Mouse (Mus musculus): ENCODE measurements around the gene Mbnl1. TPM values are rescaled to one million over a fixed set of nuclear protein-coding genes. Genes with fewer than 3 reads are reported as not detected.
"Not testable (repeated sequence)": the region's sequence is repeated elsewhere in the genome, so short reads cannot be mapped to it uniquely, and the experiment has no call there.

Gene Mbnl1
- total RNA-seq, 2 experiments from 2014 or later = 135 to 150 TPM

DNA sequence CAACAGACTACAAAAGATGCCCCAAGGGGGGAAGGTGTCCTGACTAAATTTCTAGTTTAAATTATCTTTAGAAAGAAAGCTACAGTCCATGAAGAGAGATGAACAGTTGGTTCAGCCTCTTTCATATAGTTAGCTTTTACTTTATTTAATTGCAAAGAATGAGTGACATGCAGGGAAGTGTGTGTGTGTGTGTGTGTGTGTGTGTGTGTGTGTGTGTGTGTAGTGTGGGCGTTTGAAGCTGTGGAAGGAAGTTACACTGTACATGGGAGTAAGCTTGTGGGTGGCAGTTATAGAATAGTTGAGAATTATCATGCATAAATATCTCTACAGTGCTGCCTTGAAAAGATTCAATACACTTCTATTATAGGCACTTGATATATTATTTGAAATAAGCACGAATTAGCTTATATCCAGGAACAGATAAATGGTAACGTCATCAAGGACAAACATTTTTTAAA lies 14.1 kb downstream of the Mbnl1 start:
- intact Hi-C loops (cut with DNase I) = no loop called here

DNA sequence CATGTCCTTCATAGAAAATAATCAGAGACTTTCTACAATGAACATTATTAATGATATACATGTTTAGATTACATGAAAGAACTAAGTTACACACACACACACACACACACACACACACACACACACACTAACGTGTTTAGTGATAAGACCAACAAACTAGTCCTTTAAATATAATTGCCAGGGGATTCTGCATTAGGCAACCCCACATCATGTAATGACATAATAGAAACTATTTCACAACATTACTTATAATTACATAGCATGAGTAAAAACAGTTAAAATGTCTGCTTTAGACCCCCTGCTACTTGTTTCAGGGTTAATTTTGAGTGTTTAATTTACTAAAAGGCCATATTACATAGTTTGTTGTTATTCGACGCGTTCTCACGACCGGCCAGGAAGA lies 16.9 kb downstream of the Mbnl1 start:
- intact Hi-C loops (cut with DNase I) = no loop called here
- no peak for DNase-seq (ENCODE audit: low spot score in 2 of 2)

More for the DNA sequence above, 14.1 kb downstream of the Mbnl1 start:
- DNase-seq (ENCODE audit: low spot score in 2 of 2) = no peak

DNA sequence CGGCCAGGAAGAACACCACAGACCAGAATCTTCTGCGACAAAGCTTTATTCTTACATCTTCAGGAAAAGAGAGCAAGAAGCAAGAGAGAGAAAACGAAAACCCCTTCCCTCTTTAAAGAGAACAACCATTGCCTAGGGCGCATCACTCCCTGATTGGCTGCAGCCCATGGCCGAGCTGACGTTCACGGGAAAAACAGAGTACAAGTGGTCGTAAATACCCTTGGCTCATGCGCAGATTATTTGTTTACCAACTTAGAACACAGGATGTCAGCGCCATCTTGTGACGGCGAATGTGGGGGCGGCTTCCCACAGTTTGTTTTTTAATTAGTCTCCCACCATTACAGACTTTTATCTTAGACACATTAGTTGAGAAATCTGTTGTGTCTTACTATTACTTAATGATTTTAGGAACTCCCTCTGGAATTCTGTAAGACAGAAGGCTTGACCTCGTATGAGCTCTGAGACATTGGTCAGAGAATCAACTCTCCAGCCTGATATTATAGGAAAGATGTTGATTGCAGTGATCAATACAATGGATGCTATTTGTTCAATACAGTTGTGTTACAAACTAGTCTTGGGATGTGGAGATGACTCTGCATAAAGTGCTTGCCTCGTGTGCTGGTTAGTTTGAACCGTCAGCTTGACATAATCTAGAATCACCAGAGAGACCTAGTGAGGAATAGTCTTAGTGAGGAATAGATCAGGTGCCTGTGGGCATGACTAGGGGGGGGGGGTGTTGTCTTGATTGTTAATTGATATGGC lies 22.3 kb downstream of the Mbnl1 start:
- DNase-seq (ENCODE audit: low spot score in 2 of 2); intact Hi-C loops (cut with DNase I): not testable (repeated sequence)

DNA sequence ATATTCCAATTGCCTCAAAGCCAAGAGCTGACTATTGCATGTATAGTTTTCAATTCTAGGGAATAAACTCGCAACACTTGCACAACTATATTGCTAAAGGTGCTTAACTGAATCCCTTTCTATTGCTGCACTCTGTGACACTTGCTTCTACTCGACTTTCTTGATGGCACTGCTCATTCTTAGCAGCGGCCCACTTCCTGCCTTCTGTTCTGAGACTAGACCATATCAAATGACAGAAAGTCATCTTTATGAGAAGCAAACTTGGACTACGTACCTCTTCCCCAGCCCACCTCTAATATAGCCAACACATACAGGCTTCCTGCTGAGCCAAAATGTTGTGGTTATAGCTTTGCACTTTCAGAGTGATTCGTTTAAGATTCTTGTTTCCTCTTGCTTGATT lies 23.6 kb downstream of the Mbnl1 start:
- intact Hi-C loops (cut with DNase I) = no loop called here
- no peak for DNase-seq (ENCODE audit: low spot score in 2 of 2)

DNA sequence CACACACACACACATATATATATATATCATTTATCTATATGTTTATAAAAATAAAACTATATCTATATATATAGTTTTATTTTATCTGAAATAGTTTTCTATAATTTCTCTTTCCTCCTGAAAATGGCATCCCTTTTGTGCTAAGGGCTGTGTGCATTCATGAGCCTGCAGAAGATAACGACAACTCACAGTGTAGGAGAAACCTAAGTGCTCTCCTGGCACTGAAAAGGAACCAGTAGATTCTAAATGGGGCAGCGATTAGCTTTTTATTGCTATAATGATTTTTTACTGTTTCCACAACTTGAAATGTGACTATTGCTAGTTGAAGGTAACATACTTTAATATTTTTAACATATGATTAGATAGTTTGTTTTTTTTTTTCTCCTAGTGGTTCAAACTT lies 25.5 kb downstream of the Mbnl1 start:
- no peak for DNase-seq (ENCODE audit: low spot score in 2 of 2)
- intact Hi-C loops (cut with DNase I) = no loop called here

DNA sequence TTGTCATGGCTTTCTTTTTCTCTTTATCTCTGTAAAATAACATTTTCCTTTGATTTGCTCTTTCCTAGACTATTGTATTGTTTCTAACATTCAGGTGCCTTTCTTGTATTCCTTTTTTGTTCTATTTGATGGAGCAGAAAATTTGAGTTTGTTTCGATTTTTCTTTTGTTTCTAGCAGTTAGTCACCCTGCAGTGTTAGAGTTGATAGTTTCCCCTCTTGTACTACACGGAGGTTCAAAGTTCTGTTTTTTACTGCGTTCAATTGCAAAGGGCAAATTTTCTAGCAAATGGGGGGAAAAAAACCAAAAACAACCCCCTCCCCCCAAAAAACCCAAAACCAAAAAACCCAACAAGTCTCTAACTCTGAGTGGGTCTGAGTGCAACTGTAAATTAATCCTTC lies 26.0 kb downstream of the Mbnl1 start:
- intact Hi-C loops (cut with DNase I) = no loop called here

DNA sequence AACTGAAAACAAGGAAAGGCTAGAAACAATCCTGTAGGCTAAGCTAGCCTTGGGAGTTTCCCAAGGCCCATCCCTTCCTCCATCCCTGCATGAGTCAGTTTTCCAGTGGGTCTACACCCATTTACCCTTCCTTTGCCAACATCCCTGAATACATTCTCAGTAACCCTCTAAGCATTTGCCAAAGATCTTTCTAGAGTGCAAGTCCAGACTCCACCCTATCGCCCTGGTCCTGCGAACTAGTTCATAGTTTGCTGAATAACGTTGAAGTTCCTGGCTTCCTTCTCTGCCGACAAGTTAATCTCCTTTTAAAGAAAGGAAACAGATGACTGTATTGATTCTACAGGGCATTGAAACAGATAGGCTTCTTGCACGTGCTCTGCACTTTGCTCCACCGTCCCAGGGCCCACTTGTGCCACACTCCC lies 26.5 kb downstream of the Mbnl1 start:
- intact Hi-C loops (cut with DNase I) = no loop called here
- DNase-seq (ENCODE audit: low spot score in 2 of 2) = no peak

More for the DNA sequence above, 26.0 kb downstream of the Mbnl1 start:
- DNase-seq (ENCODE audit: low spot score in 2 of 2) = no peak

DNA sequence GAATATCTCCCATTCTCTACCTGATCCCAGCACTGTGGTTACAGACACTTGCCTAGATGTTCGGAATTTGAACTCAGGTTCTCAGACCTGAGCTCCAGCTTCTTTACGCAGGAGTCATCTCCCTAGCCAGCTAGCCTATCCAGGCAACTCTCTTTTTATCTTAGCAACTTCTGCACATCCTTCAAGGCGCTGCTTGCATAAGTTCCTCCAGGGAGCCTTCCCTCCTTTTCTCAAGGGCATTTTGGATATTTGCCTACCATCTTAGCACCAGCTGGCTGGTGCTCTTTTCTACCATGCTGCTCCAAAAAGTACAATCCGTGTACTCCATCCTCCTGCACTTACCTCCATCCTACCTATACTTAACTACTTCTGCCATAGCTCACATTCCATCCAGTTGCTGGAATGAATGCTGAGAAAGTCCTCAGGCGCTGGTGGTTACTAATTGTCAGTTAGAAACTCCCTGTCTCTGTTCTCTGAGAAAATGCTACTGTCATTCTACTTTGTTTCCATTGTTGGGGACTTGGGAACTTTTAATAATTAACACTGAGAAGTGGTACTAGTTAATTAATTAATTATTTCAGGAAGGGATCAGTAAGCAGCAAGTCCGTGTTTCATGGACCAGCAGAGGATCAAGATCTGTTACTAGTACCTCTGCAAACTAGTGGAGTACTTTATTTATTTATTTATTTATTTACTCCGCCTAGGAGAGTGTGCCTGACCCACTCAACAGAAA lies 27.3 kb downstream of the Mbnl1 start:
- DNase-seq (ENCODE audit: low spot score in 2 of 2) = no peak
- intact Hi-C loops (cut with DNase I) = loop anchor here (5.0 kb wide), 2 partner anchors 77 to 102 kb away; no protein-coding TSS in a partner anchor

DNA sequence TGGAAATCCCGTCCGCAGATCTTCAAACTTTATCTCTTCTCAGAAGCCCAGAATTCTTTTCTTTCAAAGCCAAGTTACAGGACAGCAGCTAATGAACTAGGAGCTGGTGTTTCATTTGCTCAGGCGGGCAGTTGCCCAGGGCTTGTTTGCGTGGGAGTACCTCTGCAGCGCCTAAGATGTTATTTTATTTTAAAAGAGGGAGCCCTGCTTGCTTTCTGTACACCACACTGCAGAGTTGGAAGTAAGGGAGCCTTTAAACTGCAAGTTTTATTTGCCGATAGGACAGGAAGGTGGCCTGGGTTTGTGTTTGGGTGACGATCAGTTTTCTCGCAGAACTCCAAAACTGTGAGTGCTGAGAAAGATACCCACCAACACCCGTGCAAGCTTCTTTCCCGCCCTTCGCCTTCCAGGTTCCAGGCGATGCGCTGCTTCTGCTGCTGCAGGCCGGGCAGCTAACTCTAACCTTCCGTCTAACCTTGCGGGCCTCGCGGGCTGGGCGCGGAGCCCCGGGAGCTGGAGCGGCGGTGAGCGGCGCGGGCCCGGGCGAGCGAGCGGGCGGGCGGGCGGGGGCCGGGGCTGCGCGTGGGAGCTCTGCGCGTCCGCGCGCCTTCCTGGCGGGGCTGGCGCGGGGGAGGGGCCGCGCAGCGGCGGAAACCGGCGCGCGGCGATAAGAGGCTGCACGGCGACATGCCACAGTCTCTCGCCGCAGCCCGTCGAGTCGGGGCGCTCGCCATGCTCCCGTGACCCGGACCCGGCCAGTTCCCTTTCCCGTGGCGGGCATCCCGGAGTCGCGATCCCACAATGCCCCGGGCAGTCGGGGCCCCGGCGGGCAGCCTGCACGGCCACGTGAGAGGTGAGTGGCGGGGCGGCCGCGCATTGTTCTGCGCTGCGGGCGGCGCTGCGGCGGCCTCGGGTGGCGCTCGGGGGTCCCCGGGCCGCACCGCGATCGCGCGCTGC lies 28.2 kb downstream of the Mbnl1 start:
- intact Hi-C loops (cut with DNase I) = loop anchor here (5.0 kb wide), 2 partner anchors 76 to 101 kb away; no protein-coding TSS in a partner anchor
- DNase-seq (ENCODE audit: low spot score in 2 of 2) = peak; percentile 72 to 79

DNA sequence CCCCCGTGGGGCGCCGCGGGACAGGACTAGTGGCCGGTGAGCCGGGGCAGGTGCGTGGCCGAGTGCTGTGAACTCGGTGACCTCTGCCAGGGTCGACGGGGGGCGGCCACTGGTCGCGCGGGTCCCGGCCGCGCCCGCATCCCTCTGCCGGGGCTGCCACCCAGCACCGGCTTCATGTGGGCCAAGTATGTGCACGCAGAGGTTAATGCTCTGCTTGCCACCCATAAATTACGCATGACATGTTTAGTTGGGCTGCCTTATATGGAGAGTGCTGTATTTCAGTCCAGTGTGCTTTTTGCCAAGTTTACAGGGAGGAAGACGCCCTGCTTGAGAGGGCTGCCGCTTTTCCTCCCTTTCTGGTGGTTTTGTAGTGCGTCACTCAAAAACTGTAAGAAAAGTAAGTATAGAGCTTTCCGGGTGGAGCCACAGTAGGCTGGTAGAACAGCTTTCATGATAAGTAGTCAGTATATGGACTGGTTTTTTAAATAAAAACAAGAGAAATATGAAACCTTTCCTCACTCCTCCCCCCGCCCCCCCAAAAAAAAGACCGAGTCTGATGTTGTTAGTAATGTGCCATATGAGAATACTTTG lies 29.0 kb downstream of the Mbnl1 start:
- peak in 1 of 2 experiments; percentile 70 for DNase-seq (ENCODE audit: low spot score in 2 of 2)
- intact Hi-C loops (cut with DNase I) = loop anchor here (5.0 kb wide), 2 partner anchors 76 to 101 kb away; no protein-coding TSS in a partner anchor

DNA sequence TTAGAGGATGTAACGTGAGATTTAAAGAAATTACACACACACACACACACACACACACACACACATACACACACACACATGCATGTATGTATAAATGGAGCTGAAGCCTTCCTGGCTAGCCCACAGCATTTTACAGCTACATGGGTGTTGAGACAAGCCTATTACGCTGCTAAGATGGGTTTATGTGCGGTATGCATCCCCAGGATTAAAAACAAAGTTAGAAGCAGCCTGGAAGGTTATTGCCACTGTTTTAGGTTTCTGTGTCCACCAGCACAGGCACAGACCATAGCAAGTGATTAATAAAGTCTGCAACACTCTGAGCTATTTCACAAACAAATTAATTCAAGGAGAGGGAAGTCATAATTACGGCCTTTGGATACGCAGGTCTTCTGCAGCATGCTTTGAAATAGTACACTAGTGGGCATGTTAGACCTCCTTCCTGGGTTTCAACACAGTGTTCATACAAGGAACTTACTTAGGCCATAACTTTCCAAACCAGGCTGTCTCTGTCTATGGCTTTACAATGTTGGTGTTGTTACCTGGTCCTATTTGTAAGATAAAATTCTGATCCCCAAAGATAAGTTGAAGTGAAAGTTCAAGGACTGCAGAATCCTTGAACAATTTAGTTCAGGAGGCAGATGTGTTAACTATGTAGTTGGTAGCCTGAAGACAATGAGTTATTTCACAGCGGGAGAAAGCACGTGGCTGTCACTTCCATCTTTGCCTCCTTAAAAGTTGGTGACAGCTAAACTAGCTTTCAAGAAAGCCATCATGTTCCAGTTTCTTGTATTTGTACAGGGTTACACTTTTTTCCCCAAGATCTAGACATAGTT lies 29.7 kb downstream of the Mbnl1 start:
- no peak for DNase-seq (ENCODE audit: low spot score in 2 of 2)
- intact Hi-C loops (cut with DNase I) = loop anchor here (5.0 kb wide), 2 partner anchors 75 to 100 kb away; no protein-coding TSS in a partner anchor

DNA sequence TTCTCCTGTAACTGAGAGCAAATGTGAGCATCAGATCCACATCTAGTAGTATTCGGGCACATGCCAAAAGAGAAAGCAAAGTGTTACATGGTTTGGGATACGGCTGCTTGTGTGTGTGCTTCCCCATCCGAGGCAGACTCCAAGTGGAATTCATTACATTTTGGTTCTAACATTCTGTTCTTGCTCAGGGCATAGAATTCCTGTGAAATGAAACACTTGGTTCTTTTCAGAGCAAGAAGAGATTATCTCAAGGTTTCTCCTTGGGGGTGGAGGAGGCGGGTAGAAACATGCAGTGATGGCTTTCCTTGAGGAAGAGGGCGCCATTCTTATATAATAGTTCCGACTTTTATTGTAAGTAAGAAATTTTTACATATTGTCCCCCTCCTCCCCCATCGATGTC lies 30.6 kb downstream of the Mbnl1 start:
- peak; percentile 42 to 67 for DNase-seq (ENCODE audit: low spot score in 2 of 2)
- intact Hi-C loops (cut with DNase I) = loop anchor here (5.0 kb wide), 2 partner anchors 74 to 99 kb away; no protein-coding TSS in a partner anchor

DNA sequence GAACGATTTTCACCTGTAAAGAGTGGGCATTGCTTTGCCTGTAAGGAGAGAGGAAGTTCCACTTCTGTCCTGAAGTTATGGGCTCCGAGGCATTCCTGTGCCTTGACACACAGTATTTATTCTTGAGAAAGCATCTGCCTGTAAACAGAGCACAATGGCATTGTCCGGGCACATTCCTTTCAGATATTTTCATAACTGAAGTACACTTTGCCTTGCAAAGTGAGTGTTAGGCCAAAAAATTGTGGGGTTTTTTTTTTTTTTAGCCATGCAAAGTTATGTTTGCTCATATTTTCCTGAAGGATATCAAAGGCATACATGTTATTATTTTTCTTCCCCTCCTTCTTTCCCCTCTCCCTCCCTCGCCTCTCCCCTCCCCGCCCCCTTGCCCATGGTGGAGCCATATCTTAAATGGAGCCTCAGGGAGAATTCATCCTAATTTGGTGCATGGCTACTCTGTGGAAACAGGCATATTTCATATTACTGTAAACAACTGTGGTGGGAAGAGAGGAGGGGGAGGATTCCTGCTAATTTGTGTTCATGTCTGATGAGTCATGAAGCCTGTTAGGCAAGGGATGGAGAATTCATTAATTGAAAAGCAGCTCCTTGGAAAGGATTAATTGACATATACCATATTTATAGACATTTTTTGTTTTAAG lies 32.3 kb downstream of the Mbnl1 start:
- no peak for DNase-seq (ENCODE audit: low spot score in 2 of 2)
- intact Hi-C loops (cut with DNase I) = loop anchor here (5.0 kb wide), 2 partner anchors 72 to 97 kb away; no protein-coding TSS in a partner anchor

DNA sequence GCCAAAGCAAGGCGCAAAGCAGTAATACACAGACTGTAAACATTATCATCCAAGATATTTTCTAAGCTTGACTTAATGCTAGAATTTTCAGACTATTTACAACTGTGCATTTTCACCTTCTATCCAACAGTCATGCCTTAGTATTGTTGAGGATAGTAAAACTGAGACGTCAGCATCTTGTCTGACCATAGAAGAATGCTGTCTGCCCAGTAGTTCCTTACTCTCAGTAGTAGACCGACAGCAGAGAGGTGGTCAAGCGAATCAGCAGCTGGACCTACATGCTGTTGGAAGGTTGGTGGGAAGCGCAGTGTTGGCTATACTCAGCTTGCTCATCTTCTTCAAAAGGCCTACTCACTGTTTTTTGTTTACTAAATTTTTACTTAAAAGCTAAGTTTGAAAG lies 34.2 kb downstream of the Mbnl1 start:
- intact Hi-C loops (cut with DNase I) = no loop called here
- no peak for DNase-seq (ENCODE audit: low spot score in 2 of 2)

DNA sequence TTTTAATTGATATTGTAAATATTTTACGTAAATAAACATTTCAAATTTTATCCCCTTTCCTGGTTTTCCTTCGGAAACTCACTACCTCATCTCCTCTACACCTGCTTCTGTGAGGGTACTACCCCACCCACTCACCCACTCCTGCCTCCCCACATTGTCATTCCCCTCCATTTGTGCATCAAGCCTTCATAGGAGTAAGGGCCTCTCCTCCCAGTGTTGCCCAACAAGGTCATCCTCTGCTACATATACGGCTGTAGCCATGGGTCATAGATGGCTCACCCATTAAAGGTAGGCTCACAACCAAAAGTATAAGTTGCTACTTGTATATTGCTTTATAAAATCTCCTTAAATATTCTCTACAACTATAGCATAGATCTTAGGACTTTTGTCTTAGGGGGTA lies 34.9 kb downstream of the Mbnl1 start:
- DNase-seq (ENCODE audit: low spot score in 2 of 2) = no peak
- intact Hi-C loops (cut with DNase I) = no loop called here

DNA sequence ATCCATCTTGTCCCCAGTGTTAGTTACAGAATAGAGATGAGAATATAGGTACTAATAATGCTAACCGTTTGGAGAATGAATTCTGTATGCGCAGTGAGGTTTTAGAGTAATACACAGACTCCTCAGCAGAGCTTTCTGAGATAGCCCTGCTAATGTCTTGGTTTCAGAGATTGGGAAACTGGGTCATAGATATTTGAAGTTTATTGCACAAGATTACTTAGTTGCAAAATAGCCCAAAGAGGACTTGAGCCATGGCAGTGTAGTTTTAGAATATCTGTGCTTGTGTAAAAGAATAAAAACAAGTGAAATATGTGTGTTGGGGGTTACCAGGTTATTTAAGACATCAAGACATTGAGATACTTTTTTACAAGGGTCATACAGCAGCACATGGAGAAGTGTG lies 35.3 kb downstream of the Mbnl1 start:
- intact Hi-C loops (cut with DNase I) = no loop called here
- no peak for DNase-seq (ENCODE audit: low spot score in 2 of 2)

DNA sequence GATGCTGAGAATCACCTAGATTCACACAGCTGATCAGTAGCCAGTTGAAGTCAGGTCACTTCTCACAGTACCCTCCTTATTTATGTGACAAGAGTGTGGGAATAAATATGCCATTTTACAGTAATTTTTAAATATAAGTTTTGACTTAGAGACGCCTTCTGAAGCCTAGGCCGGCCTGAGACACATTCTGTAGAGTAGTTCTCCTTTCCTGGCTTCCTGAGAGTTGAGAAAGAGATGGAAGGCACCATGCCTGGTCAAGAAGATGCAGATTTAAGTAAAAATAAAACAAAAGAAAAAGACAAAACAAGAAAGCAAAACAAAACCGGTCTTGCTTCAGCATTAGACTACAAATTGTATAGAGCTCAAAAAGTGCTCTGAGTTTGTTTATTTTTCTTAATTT lies 38.6 kb downstream of the Mbnl1 start:
- intact Hi-C loops (cut with DNase I) = no loop called here
- no peak for DNase-seq (ENCODE audit: low spot score in 2 of 2)

DNA sequence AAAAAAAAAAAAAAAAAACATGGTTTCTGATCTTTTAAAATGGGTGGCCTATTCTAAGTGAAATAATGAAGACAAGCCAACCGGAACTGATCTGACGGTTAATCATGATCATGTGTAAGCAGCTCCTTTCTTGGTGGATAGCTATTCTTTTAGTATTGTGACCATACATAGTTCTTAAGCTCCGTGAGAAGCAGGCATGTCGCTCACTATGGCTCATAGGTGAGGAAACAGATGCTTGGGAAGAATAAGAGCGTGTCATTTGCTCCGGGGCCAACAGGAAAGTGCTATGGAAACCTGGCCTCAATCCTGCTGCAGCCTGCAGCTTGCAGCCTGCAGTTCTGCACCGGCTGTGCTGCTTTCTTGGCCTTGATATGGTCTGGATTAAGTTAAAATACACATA lies 40.7 kb downstream of the Mbnl1 start:
- DNase-seq (ENCODE audit: low spot score in 2 of 2) = no peak
- intact Hi-C loops (cut with DNase I) = no loop called here

Data from left cerebral cortex, postnatal 25 days (tissue).